Mouse (Mus musculus) forebrain, postnatal 0 days (tissue): Measurements from ENCODE around the gene Pcsk2. TPM values are rescaled to one million over a fixed set of nuclear protein-coding genes. Genes with fewer than 3 reads are reported as not detected.
A peak's percentile ranks its signal among the peaks of the same experiment; 100 is the strongest.

ENCODE experiments used
- ATAC-seq: fragments of 200-750 bp; cut with Nextera tagmentation; 2 replicates; pipeline ENCODE4 v1.8.0; 2017; ENCODE audit warnings: mild to moderate bottlenecking, moderate library complexity
- DNase-seq: peaks from one replicate; pipeline ENCODE4 v3.0.0-alpha.2; 2015
- H3K27ac ChIP-seq: fragments of 300-500 bp; sonication (generic); 2 replicates; pipeline ENCODE4 v1.5.1; 2014; ENCODE audit warnings: low read depth, mild to moderate bottlenecking, antibody characterized with exemption, low read length, moderate library complexity, mixed read lengths
- H3K27me3 ChIP-seq: fragments of 300-500 bp; sonication (generic); 2 replicates; pipeline ENCODE4 v1.6.1; 2014; ENCODE audit warnings: mild to moderate bottlenecking, low read length, mixed read lengths; ENCODE audit not compliant: insufficient read depth
- H3K36me3 ChIP-seq: fragments of 300-500 bp; sonication (generic); 2 replicates; pipeline ENCODE4 v1.6.1; 2014; ENCODE audit warnings: mild to moderate bottlenecking, moderate library complexity; ENCODE audit not compliant: insufficient read depth
- H3K4me1 ChIP-seq: fragments of 300-500 bp; sonication (generic); 2 replicates; pipeline ENCODE4 v1.6.1; 2014; ENCODE audit warnings: antibody characterized with exemption; ENCODE audit not compliant: insufficient read depth
- H3K4me2 ChIP-seq: fragments of 300-500 bp; sonication (generic); 2 replicates; pipeline ENCODE4 v1.6.1; 2014; ENCODE audit warnings: low read depth, mild to moderate bottlenecking, moderate library complexity
- H3K4me3 ChIP-seq: fragments of 300-500 bp; sonication (generic); 2 replicates; pipeline ENCODE4 v1.5.1; 2014; ENCODE audit warnings: low read depth, low read length, mixed read lengths
- H3K9ac ChIP-seq: fragments of 300-500 bp; sonication (generic); 2 replicates; pipeline ENCODE4 v1.6.1; 2014; ENCODE audit warnings: mild to moderate bottlenecking
- H3K9me3 ChIP-seq: fragments of 300-500 bp; sonication (generic); 2 replicates; pipeline ENCODE4 v1.6.1; 2016; ENCODE audit warnings: low read length
- CTCF ChIP-seq: sonication (generic); IDR thresholded peaks from 2 replicates; pipeline ENCODE4 v1.5.1; 2016; ENCODE audit warnings: antibody characterized with exemption, control low read depth, low read depth
- WGBS: fragments of 180-500 bp; shearing (Covaris S2); extraction: QIAGEN DNeasy Blood & Tissue Kit; methylation state at CpG from one replicate; pipeline ENCODE4 v1.1.7; 2014; 5-methylcytosine and 5-hydroxymethylcytosine counted together
- polyA plus RNA-seq: library from polyadenylated mRNA; unstranded; fragments of >200 nt; fragmentation: Nextera tagmentation; extraction: Ambion mirVana; gene quantifications from 2 replicates; pipeline ENCODE4 v1.2.1, GENCODE M21; 2015
- total RNA-seq: library from RNA; depleted of rRNA; stranded (reverse); fragments of >200 nt; gene quantifications from 2 replicates; pipeline ENCODE4 v1.2.3, GENCODE M21; 2014

Gene Pcsk2
- total and polyA plus RNA-seq, 2 experiments from 2014 or later = 25.7 to 41.3 TPM

GRCm38 (mm10) chr2:143806140-143806923 lies 260.4 kb downstream of the Pcsk2 start:
- Histone ChIP-seq H3K4me2 (no peak overlapping the region), H3K27me3 (no peaks in the 10 kb centered on the region), H3K9me3 (no peaks in the 10 kb centered on the region), H3K36me3 (no peaks in the 10 kb centered on the region), H3K4me3 (no peak overlapping the region), H3K4me1 (no peaks in the 10 kb centered on the region), H3K27ac (no peak overlapping the region), H3K9ac (no peak overlapping the region)
- TF ChIP-seq CTCF = no peak
- no peak for DNase-seq
- no peak for ATAC-seq
- 66% methylated on average over 15 of the region's 15 CpGs for WGBS

- DNase-seq = no peak
- no peaks in the 10 kb centered on the region for H3K9me3 ChIP-seq
- ATAC-seq = no peak
- no peak overlapping the region for H3K4me2 ChIP-seq
- H3K27ac ChIP-seq = no peak overlapping the region
- 69% methylated on average over 9 of the region's 9 CpGs for WGBS
- no peaks in the 10 kb centered on the region for H3K4me1 ChIP-seq
- H3K4me3 ChIP-seq = no peak overlapping the region
- no peaks in the 10 kb centered on the region for H3K27me3 ChIP-seq
- H3K9ac ChIP-seq = no peak overlapping the region
- TF ChIP-seq CTCF = no peak
- H3K36me3 ChIP-seq = no peaks in the 10 kb centered on the region
Measured at GRCm38 (mm10) chr2:143806924-143807664, 261.1 kb downstream of the Pcsk2 start.

- Histone ChIP-seq H3K27ac (no peak overlapping the region), H3K4me1 (no peaks in the 10 kb centered on the region), H3K27me3 (no peaks in the 10 kb centered on the region), H3K9me3 (no peaks in the 10 kb centered on the region), H3K4me2 (no peak overlapping the region), H3K4me3 (no peak overlapping the region), H3K9ac (no peak overlapping the region), H3K36me3 (no peaks in the 10 kb centered on the region)
- DNase-seq = no peak
- ATAC-seq = no peak
- 81% methylated on average over 5 of the region's 5 CpGs for WGBS
- TF ChIP-seq CTCF = peak; percentile 44; the same call in 1 of the 2 replicates
Measured at GRCm38 (mm10) chr2:143808789-143809188, 262.8 kb downstream of the Pcsk2 start.

GRCm38 (mm10) chr2:143812262-143812661 lies 266.3 kb downstream of the Pcsk2 start:
- TF ChIP-seq CTCF = no peak
- DNase-seq = no peak
- ATAC-seq = no peak
- WGBS = 86% methylated on average over 4 of the region's 4 CpGs
- Histone ChIP-seq H3K4me3 (no peak overlapping the region), H3K9me3 (no peaks in the 10 kb centered on the region), H3K4me1 (no peaks in the 10 kb centered on the region), H3K27ac (no peak overlapping the region), H3K36me3 (no peaks in the 10 kb centered on the region), H3K27me3 (no peaks in the 10 kb centered on the region), H3K9ac (no peak overlapping the region), H3K4me2 (no peak overlapping the region)

- ATAC-seq = no peak
- H3K4me3 ChIP-seq = no peak overlapping the region
- no peaks in the 10 kb centered on the region for H3K9me3 ChIP-seq
- DNase-seq = no peak
- WGBS = 94% methylated on average over 11 of the region's 11 CpGs
- no peaks in the 10 kb centered on the region for H3K36me3 ChIP-seq
- no peaks in the 10 kb centered on the region for H3K4me1 ChIP-seq
- H3K9ac ChIP-seq = no peak overlapping the region
- TF ChIP-seq CTCF = no peak
- no peaks in the 10 kb centered on the region for H3K27me3 ChIP-seq
- no peak overlapping the region for H3K27ac ChIP-seq
- H3K4me2 ChIP-seq = no peak overlapping the region
Measured at GRCm38 (mm10) chr2:143813461-143813860, 267.5 kb downstream of the Pcsk2 start.

- DNase-seq (no peak), ATAC-seq (no peak)
- Histone ChIP-seq H3K27ac (no peak overlapping the region), H3K27me3 (no peaks in the 10 kb centered on the region), H3K4me1 (no peaks in the 10 kb centered on the region), H3K4me2 (no peak overlapping the region), H3K36me3 (no peaks in the 10 kb centered on the region), H3K9ac (no peak overlapping the region), H3K9me3 (no peaks in the 10 kb centered on the region), H3K4me3 (no peak overlapping the region)
- 82% methylated on average over 17 of the region's 17 CpGs for WGBS
- no peak for TF ChIP-seq CTCF
Measured at GRCm38 (mm10) chr2:143831645-143832044, 285.7 kb downstream of the Pcsk2 start.

GRCm38 (mm10) chr2:143832721-143833120 lies 286.8 kb downstream of the Pcsk2 start:
- H3K4me3 ChIP-seq = no peak overlapping the region
- DNase-seq (no peak), ATAC-seq (no peak)
- no peaks in the 10 kb centered on the region for H3K36me3 ChIP-seq
- WGBS = 82% methylated on average over 5 of the region's 5 CpGs
- no peak overlapping the region for H3K9ac ChIP-seq
- no peaks in the 10 kb centered on the region for H3K27me3 ChIP-seq
- no peak overlapping the region for H3K27ac ChIP-seq
- H3K4me1 ChIP-seq = no peaks in the 10 kb centered on the region
- H3K4me2 ChIP-seq = no peak overlapping the region
- H3K9me3 ChIP-seq = no peaks in the 10 kb centered on the region
- no peak for TF ChIP-seq CTCF
